Mouse (Mus musculus) thymus, adult 2 months (tissue): ENCODE data around the gene Syngr1.

Experiments
- CTCF ChIP-seq: fragments of 200-500 bp; IDR thresholded peaks from 2 replicates; pipeline ENCODE4 v1.5.1; 2012; ENCODE audit warnings: mild to moderate bottlenecking, control low read depth, low read length, moderate library complexity, borderline replicate concordance; ENCODE audit not compliant: control insufficient read depth, poor library complexity, insufficient read depth; ENCODE audit errors: extremely low read depth
- POLR2A ChIP-seq: fragments of 200-500 bp; IDR thresholded peaks from 2 replicates; pipeline ENCODE4 v1.6.1; 2012; ENCODE audit warnings: mild to moderate bottlenecking, low read length, control low read depth, moderate library complexity; ENCODE audit not compliant: control insufficient read depth, poor library complexity, insufficient read depth; ENCODE audit errors: extremely low read depth

DNA sequence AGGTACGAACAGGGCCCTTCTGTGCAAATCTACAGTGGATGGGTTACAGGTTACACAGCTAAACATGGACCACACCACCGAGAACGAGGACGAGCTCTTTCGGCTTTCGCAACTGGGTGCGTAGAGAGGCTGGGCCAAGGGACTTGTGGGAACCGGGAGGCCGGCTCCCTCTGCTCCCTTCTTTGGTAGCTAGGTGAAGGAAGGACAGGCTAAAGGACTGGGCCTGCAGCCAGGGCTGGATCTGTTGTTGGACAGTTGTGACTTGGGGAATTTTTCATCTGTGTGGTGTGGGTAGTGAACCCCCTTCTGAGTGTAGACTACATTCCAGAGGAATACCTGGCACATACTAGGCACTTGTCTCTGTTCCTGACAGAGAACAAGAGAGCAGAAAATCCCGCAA, 61.5 kb downstream of the Syngr1 start:
- no peak for TF ChIP-seq POLR2A
- TF ChIP-seq CTCF = no peak
